Mouse (Mus musculus) cerebellum, adult 2 months (tissue): ENCODE measurements around the gene Fer. TPM values are rescaled to one million over a fixed set of nuclear protein-coding genes. Genes with fewer than 3 reads are reported as not detected.

ENCODE experiments used
- DNase-seq, 2 experiments: peaks; one replicate each; pipeline ENCODE4 v3.0.0; 2021
- H3K27ac ChIP-seq: fragments of 200-500 bp; 2 replicates; pipeline ENCODE4 v1.5.1; 2012; ENCODE audit warnings: low read length, control low read depth, inconsistent platforms; ENCODE audit not compliant: insufficient read depth
- H3K27me3 ChIP-seq: fragments of 200-500 bp; 2 replicates; pipeline ENCODE4 v1.6.1; 2012; ENCODE audit warnings: inconsistent platforms, mild to moderate bottlenecking, low read length, moderate library complexity; ENCODE audit not compliant: control insufficient read depth, insufficient read depth
- H3K4me1 ChIP-seq: fragments of 200-500 bp; 2 replicates; pipeline ENCODE4 v1.6.1; 2011; ENCODE audit warnings: low read length; ENCODE audit not compliant: control insufficient read depth, insufficient read depth
- H3K4me3 ChIP-seq: fragments of 200-500 bp; replicated peaks from 2 replicates; pipeline ENCODE3; 2011; ENCODE audit warnings: mild to moderate bottlenecking, low read depth, low read length, control low read depth; ENCODE audit not compliant: insufficient read depth
- CTCF ChIP-seq: fragments of 200-500 bp; IDR thresholded peaks from 2 replicates; pipeline ENCODE4 v1.5.1; 2011; ENCODE audit warnings: low read depth, mild to moderate bottlenecking, control low read depth, low read length, moderate library complexity, borderline replicate concordance; ENCODE audit not compliant: insufficient read depth
- POLR2A ChIP-seq: fragments of 200-500 bp; IDR thresholded peaks from 2 replicates; pipeline ENCODE4 v1.6.1; 2011; ENCODE audit warnings: low read length, control low read depth, borderline replicate concordance; ENCODE audit not compliant: insufficient read depth
- WGBS: fragments of 180-500 bp; shearing (Covaris S2); methylation state at CpG from one replicate; pipeline ENCODE4 v1.1.7; 2018; 5-methylcytosine and 5-hydroxymethylcytosine counted together
- polyA plus RNA-seq: library from polyadenylated mRNA; depleted of rRNA; stranded (reverse); fragments of >200 nt; gene quantifications from 2 replicates; pipeline ENCODE4 v1.2.3, GENCODE M21; 2012

Gene Fer
- polyA plus RNA-seq, 1 experiment, result 8.8 TPM

DNA sequence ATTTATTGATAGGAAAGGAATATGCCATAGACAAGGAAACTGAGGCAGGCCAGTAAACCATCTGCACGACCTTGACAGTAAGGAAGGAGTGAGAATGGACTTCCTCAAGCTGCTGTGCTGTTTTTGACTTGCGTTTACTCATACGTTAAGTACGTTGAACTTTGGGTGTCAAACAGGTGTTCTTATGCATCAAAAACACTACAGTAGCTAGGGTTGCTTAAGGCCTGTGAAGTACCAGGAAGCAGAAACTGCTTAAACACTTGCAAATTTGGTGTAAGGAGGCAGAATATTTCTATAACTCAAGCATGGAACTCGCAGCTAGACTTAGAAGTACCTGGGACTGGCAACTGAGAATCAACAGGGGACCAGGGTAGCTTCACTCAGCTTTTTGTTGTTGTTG is 221.9 kb downstream of the Fer start:
- Histone ChIP-seq H3K27ac (no peak overlapping the region), H3K4me1 (peaks cover 6% of the 10 kb centered on the region), H3K27me3 (no peaks in the 10 kb centered on the region), H3K4me3 (no peak overlapping the region)
- no peak for TF ChIP-seq POLR2A
- no peak for TF ChIP-seq CTCF
- WGBS, result 96% methylated on average over 5 of the region's 5 CpGs
- DNase-seq, result no peak

DNA sequence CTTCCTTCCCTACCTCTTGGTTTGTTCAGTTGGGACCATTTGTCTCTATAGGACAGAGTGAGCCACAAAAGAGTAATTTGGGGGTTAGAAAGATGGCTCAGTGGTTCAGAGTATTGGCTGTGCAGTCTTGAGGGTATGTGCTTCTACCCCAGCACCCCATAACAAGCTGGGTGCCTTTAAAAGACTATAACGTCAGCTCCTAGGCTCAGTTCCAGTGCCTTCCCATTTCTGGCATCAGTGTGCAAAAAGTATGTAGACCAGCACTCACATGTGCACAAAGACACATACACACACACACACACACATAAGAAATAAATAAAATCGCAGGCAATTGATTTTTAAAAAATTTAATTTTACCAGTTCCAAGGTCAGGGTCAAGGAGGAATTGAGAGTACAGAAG is 222.6 kb downstream of the Fer start:
- peaks cover 6% of the 10 kb centered on the region for H3K4me1 ChIP-seq
- TF ChIP-seq POLR2A (no peak), CTCF (no peak)
- H3K27me3 ChIP-seq, result no peaks in the 10 kb centered on the region
- no peak for DNase-seq
- no peak overlapping the region for H3K27ac ChIP-seq
- 85% methylated on average over 2 of the region's 2 CpGs for WGBS
- no peak overlapping the region for H3K4me3 ChIP-seq

DNA sequence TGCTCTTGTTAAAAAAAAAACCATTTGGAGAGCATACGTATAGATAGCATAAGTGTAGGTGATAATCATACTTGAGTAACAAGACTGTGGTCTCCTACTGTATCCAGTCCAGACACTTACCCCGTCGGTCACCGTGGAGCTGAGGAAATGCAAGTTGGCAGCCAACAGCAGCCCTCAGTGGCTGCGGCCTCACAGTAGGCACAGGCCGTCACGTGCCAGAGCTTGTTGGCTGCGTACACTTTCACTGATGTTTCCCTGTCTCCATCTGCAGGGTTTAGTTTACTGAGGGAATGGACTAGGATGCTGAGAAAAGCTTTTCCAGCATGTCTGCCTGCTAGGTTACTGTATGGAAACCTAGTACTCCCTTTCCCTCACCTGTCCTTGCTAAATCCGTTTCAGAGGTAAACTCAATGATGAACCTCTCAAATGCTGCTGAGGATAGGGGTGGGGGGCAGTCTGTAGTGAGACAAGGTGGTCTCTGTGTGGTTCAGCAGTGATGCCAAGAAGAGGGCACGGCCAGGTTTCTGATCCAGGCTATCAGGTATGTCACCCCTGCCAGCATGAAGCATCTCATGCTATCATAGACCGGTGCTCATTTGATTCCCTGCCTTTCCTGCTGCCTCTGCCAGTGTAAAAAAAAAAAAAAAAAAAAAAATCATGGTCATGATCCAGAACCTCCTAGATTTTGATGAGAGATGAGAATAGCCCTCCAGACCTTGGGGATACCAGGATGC is 224.2 kb downstream of the Fer start:
- TF ChIP-seq CTCF (no peak), POLR2A (no peak)
- 14% methylated on average over 11 of the region's 11 CpGs for whole genome bisulfite sequencing
- peak; percentile 33 to 53 for DNase-seq
- no peak overlapping the region for H3K4me3 ChIP-seq
- H3K27me3 ChIP-seq, result no peaks in the 10 kb centered on the region
- H3K4me1 ChIP-seq, result peaks cover 6% of the 10 kb centered on the region
- H3K27ac ChIP-seq, result no peak overlapping the region

DNA sequence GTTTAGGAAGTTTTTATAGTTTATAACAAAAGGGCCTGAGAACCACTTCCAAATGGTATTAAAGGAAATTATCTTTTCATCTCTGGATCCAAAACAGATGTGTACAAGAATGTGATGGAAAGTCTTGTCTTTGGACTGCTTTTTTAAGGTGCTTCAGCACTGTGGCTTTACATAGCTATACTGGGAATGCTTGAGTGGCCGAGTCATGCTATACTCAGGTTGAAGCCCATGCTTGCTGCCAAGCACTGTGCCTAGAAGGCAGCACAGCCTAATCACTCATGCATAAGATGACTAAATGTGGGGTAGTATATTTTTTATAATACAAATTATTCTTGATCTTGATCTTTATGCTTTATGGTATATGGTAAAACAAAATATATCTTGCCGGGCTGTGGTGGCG is 225.0 kb downstream of the Fer start:
- no peak overlapping the region for H3K4me3 ChIP-seq
- WGBS, result 90% methylated on average over 3 of the region's 3 CpGs
- no peak for DNase-seq
- H3K27ac ChIP-seq, result no peak overlapping the region
- peaks cover 6% of the 10 kb centered on the region for H3K4me1 ChIP-seq
- no peak for TF ChIP-seq CTCF
- no peak for TF ChIP-seq POLR2A
- H3K27me3 ChIP-seq, result no peaks in the 10 kb centered on the region

DNA sequence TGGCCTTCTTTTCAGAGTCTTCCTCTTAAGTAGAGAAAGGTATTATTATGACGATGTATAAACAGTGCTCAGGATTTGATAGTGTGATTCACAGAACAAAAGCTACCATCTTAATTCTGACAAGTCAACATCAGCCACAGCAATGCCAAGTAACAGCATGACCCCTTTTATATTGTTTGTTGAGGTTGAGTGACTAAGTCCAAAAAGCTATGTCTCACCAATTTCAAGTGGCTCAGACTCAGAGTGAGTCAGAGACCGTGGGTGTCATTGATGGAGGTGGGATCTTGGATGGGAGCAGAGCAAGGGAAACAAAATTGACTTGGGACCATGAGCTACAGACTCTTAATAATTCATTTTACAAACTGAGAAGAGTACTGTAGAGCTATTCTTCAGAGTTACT is 230.9 kb downstream of the Fer start:
- 68% methylated on average over 2 of the region's 2 CpGs for WGBS
- Histone ChIP-seq H3K27me3 (no peaks in the 10 kb centered on the region), H3K27ac (no peak overlapping the region), H3K4me3 (no peak overlapping the region), H3K4me1 (no peaks in the 10 kb centered on the region)
- no peak for TF ChIP-seq CTCF
- no peak for TF ChIP-seq POLR2A
- DNase-seq, result no peak

DNA sequence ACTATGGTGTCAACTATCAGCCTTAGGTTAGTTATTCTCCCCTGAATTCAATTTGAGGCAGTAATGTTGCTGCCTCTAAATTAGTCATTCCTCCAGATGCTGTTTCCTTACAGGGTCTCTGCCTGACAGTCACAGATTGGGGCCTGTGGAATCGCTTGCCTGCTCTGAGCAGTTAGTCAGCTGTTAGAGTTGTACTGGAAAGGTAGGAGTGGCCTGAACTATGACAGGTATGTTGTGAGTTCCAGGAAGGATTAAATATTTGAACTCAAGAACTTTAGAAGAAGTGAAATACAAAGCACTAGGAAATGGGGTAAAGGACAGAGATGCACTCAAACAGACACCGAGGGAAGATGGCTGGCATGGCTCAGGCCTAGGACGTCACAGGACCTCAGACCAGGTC is 233.9 kb downstream of the Fer start:
- H3K27ac ChIP-seq, result no peak overlapping the region
- TF ChIP-seq CTCF (no peak), POLR2A (no peak)
- no peak for DNase-seq
- H3K27me3 ChIP-seq, result no peaks in the 10 kb centered on the region
- peaks cover 10% of the 10 kb centered on the region; the same call in 1 of the 2 replicates for H3K4me1 ChIP-seq
- H3K4me3 ChIP-seq, result no peak overlapping the region
- WGBS, result 92% methylated on average over 3 of the region's 3 CpGs

DNA sequence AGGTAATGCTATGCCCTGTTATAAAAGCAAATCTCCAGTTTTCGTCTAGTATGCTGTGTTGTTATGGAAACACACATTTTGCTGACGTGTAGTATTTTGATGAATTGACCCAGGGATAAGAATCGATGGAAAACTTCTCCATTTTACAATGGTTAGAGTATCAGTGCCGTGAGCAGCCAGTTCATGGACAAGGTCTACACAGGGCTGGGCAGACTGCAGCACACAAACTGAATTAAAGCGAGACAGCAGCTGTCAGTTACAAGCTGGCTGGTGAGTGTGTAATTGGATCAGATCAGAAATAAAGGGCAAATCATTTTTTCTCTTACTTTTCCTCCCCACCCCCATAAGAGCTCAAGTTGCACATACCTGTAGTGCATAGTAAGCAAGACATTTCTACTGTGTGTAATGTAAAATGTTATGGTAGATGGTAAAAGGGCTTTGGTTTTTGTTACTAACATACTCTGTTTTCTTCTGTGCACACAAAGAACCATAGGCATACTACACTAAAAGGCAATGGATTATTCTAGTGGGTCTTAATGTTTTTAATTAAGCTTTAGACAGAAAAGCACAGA is 235.0 kb downstream of the Fer start:
- no peak overlapping the region for H3K4me3 ChIP-seq
- H3K27ac ChIP-seq, result no peak overlapping the region
- no peak for TF ChIP-seq POLR2A
- TF ChIP-seq CTCF, result no peak
- WGBS, result 76% methylated on average over 5 of the region's 5 CpGs
- peaks cover 10% of the 10 kb centered on the region; the same call in 1 of the 2 replicates for H3K4me1 ChIP-seq
- DNase-seq, result no peak
- no peaks in the 10 kb centered on the region for H3K27me3 ChIP-seq

DNA sequence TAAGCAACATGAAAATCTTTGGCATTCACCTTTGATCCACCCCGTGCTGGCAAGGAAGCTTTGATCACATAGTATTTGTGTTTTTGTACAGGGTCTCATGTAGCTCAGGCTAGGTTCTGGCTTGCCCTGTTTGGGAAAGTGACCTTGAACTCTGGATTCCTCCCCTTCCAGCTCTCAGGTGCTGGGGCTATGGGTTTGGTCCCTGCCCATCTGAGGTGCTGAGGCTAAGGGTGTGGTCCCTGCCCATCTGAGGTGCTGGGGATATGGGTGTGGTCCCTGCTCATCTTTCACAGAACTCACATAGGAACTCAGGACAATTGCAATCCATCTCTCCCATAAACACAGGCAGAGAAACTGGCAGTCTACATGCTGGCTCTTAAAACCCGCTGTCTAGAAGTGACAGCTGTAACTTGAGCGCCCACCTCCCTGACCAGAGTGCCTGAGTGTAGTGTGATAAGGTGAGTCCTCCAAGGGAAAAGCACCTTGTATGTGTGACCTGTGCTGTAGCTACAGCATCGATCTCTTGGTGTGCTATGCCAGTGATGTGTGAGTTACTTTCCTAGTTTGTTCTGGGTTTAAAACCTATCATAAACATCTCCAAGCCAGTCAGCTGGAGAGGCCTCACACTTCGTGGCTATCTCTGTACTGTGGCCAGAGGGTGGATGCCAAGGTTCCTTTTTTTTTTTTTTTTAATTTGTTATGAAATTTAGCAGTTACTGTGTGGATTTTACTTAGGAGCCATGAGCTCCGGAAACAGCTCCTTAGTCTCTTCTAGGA is 236.7 kb downstream of the Fer start:
- no peak overlapping the region for H3K27ac ChIP-seq
- DNase-seq, result no peak
- WGBS, result 56% methylated on average over 6 of the region's 6 CpGs
- H3K4me1 ChIP-seq, result peaks cover 10% of the 10 kb centered on the region; the same call in 1 of the 2 replicates
- H3K27me3 ChIP-seq, result no peaks in the 10 kb centered on the region
- TF ChIP-seq CTCF (no peak), POLR2A (no peak)
- no peak overlapping the region for H3K4me3 ChIP-seq
